Mouse (Mus musculus): ENCODE results near the gene Dap. TPM values are rescaled to one million over a fixed set of nuclear protein-coding genes. Genes with fewer than 3 reads are reported as not detected.

Gene Dap
- polyA plus RNA-seq, 1 experiment = 566 TPM

DNA sequence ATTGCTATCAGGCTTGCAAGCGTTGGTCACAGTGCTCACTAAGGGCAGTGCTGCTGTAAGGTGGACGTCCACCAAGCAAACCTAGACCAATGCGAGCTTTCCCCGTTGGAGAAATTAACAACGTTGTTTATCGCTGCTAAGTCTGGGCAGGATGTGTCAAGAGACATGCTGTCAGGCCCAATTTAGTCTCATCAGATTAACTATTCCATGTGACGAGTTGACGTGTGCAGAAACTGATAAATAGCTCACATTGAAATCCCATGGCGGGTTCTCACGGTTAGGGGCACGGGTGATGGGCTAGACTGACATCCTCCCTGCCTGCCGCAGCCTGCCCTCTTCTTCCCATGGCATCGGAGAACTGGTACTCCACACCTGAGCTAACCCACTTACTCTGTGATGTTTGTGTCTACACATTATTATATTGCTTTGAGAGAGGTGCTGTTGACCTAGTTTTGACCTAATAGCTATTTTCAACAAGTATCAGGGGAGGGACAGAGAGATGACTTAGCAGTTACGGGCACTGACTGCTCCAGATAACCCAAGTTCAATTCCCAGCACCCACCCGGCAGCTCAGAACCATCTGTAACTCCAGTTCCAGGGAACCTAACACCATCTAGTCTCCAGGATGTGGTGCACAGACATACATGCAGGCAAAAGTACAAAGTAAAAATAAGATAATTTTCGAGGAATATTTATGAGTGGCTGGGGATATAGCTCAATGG is 28.6 kb downstream of the Dap start:
- Histone ChIP-seq H3K79me2 (ENCODE audit: control insufficient read depth, insufficient read depth) (peaks cover 99% of the 10 kb centered on the region), H3K4me3 (ENCODE audit: insufficient read depth, poor library complexity, severe bottlenecking) (no peak overlapping the region), H3K79me3 (ENCODE audit: low read depth) (peaks cover 67% of the 10 kb centered on the region), H3ac (ENCODE audit: control insufficient read depth, insufficient read length, low read depth) (no peak overlapping the region), H3K27me3 (ENCODE audit: control insufficient read depth, insufficient read depth, insufficient read length) (no peaks in the 10 kb centered on the region), H3K36me3 (ENCODE audit: control insufficient read depth, insufficient read depth) (peaks cover 82% of the 10 kb centered on the region)
- TF ChIP-seq MYOD1 (IDR thresholded peaks at IDR 0.05; ENCODE audit: control insufficient read depth, insufficient read length, low read depth) (no peak), MAX (IDR thresholded peaks at IDR 0.05) (no peak), CTCF (IDR thresholded peaks at IDR 0.05; ENCODE audit: control insufficient read depth, insufficient read depth, insufficient read length) (no peak), CEBPB (IDR thresholded peaks at IDR 0.05; ENCODE audit: low read depth) (no peak), FOSL1 (IDR thresholded peaks at IDR 0.05; ENCODE audit: insufficient read depth, low read length, poor library complexity, severe bottlenecking) (no peak), USF1 (IDR thresholded peaks at IDR 0.05; ENCODE audit: low read depth) (no peak), MYOG (IDR thresholded peaks at IDR 0.05; ENCODE audit: control insufficient read depth, extremely low read depth, insufficient read length) (no peak)

DNA sequence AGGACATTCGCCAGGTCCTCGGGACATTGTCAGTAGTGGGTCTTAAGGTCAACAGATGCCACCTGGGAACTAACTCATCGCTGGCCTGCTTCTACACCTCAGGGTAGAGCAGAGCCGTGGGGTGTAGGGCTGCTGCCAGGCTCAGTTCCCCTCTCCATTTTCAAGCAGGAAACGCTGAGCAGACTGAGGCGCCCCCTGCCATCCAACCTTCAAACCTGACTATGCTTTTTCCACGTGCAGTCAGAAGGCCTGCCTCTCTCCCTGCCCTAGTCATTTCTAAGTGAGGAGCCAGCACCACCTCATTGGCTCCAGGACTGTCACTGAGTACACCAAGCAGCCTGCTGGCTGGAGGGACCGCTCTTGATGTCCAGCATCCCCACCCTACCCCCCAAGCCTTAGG is 29.3 kb downstream of the Dap start:
- TF ChIP-seq USF1 (IDR thresholded peaks at IDR 0.05; ENCODE audit: low read depth) (no peak), CTCF (IDR thresholded peaks at IDR 0.05; ENCODE audit: control insufficient read depth, insufficient read depth, insufficient read length) (no peak), MAX (IDR thresholded peaks at IDR 0.05) (no peak), CEBPB (IDR thresholded peaks at IDR 0.05; ENCODE audit: low read depth) (no peak), MYOD1 (IDR thresholded peaks at IDR 0.05; ENCODE audit: control insufficient read depth, insufficient read length, low read depth) (no peak), FOSL1 (IDR thresholded peaks at IDR 0.05; ENCODE audit: insufficient read depth, low read length, poor library complexity, severe bottlenecking) (no peak), MYOG (IDR thresholded peaks at IDR 0.05; ENCODE audit: control insufficient read depth, extremely low read depth, insufficient read length) (no peak)
- H3K36me3 ChIP-seq (ENCODE audit: control insufficient read depth, insufficient read depth) = peaks cover 82% of the 10 kb centered on the region

DNA sequence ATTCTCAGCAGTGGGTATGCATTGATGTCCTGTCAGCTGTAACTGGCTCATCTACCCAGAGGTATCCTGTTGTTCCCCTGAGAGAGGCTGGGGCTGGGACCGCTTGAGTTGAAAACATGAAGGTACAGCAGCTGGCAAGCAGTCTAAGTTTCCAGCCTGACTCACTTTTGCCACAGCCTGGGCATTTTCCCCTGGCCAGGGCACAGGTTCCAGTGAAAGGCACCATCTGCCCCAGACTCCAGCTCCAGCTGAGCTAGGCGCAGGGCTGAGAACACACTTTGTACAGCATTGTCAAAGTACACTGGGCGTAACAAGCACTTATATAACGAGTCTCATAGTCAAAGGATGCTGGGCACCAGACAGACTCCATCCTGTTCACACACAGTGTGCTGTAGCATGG is 29.8 kb downstream of the Dap start:
- Histone ChIP-seq H3K4me3 (ENCODE audit: insufficient read depth, poor library complexity, severe bottlenecking) (no peak overlapping the region), H3K27me3 (ENCODE audit: control insufficient read depth, insufficient read depth, insufficient read length) (no peaks in the 10 kb centered on the region), H3K79me3 (ENCODE audit: low read depth) (peaks cover 64% of the 10 kb centered on the region), H3ac (ENCODE audit: control insufficient read depth, insufficient read length, low read depth) (no peak overlapping the region), H3K36me3 (ENCODE audit: control insufficient read depth, insufficient read depth) (peaks cover 82% of the 10 kb centered on the region), H3K79me2 (ENCODE audit: control insufficient read depth, insufficient read depth) (peaks cover 97% of the 10 kb centered on the region)
- TF ChIP-seq CEBPB (IDR thresholded peaks at IDR 0.05; ENCODE audit: low read depth) (no peak), MAX (IDR thresholded peaks at IDR 0.05) (no peak), FOSL1 (IDR thresholded peaks at IDR 0.05; ENCODE audit: insufficient read depth, low read length, poor library complexity, severe bottlenecking) (no peak), USF1 (IDR thresholded peaks at IDR 0.05; ENCODE audit: low read depth) (no peak), MYOD1 (IDR thresholded peaks at IDR 0.05; ENCODE audit: control insufficient read depth, insufficient read length, low read depth) (no peak), MYOG (IDR thresholded peaks at IDR 0.05; ENCODE audit: control insufficient read depth, extremely low read depth, insufficient read length) (no peak), CTCF (IDR thresholded peaks at IDR 0.05; ENCODE audit: control insufficient read depth, insufficient read depth, insufficient read length) (no peak)

More for the DNA sequence above, 29.3 kb downstream of the Dap start:
- Histone ChIP-seq H3K27me3 (ENCODE audit: control insufficient read depth, insufficient read depth, insufficient read length) (no peaks in the 10 kb centered on the region), H3K79me2 (ENCODE audit: control insufficient read depth, insufficient read depth) (peaks cover 97% of the 10 kb centered on the region), H3K79me3 (ENCODE audit: low read depth) (peaks cover 65% of the 10 kb centered on the region), H3K4me3 (ENCODE audit: insufficient read depth, poor library complexity, severe bottlenecking) (no peak overlapping the region), H3ac (ENCODE audit: control insufficient read depth, insufficient read length, low read depth) (no peak overlapping the region)

DNA sequence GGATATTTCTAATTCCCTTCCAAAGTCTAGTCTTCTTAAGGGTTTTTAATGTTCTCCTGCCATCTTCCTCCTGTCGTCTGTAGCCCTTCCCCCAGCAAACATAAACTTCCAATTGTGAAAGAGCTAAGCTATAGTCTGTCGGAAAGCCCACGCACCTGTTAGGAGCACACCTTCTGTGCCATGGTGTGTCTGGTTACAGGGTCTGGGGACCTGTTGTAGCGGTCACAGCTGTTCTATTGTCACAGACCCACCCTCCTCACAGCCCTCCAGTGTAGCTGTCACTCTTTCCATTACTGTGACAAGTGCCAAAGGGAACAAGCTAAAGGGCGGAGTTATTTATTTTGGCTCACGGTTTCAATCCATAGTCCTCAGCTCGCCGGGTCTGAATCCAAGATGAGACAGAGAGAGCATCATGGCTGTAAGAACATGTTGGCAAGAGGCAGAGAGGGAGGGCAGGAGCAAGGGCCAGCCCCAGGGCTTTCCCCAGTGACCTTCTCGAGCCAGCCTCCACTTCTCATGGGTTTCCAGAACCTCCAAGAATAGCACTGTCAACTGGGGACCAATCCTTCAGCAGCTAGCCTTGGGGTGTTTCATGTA is 30.9 kb downstream of the Dap start:
- TF ChIP-seq FOSL1 (IDR thresholded peaks at IDR 0.05; ENCODE audit: insufficient read depth, low read length, poor library complexity, severe bottlenecking) (no peak), MYOD1 (IDR thresholded peaks at IDR 0.05; ENCODE audit: control insufficient read depth, insufficient read length, low read depth) (no peak), USF1 (IDR thresholded peaks at IDR 0.05; ENCODE audit: low read depth) (no peak), MAX (IDR thresholded peaks at IDR 0.05) (no peak), MYOG (IDR thresholded peaks at IDR 0.05; ENCODE audit: control insufficient read depth, extremely low read depth, insufficient read length) (no peak), CEBPB (IDR thresholded peaks at IDR 0.05; ENCODE audit: low read depth) (no peak), CTCF (IDR thresholded peaks at IDR 0.05; ENCODE audit: control insufficient read depth, insufficient read depth, insufficient read length) (no peak)
- Histone ChIP-seq H3K79me3 (ENCODE audit: low read depth) (peaks cover 58% of the 10 kb centered on the region), H3K79me2 (ENCODE audit: control insufficient read depth, insufficient read depth) (peaks cover 97% of the 10 kb centered on the region), H3K36me3 (ENCODE audit: control insufficient read depth, insufficient read depth) (peaks cover 84% of the 10 kb centered on the region), H3K27me3 (ENCODE audit: control insufficient read depth, insufficient read depth, insufficient read length) (no peaks in the 10 kb centered on the region), H3K4me3 (ENCODE audit: insufficient read depth, poor library complexity, severe bottlenecking) (no peak overlapping the region), H3ac (ENCODE audit: control insufficient read depth, insufficient read length, low read depth) (no peak overlapping the region)

DNA sequence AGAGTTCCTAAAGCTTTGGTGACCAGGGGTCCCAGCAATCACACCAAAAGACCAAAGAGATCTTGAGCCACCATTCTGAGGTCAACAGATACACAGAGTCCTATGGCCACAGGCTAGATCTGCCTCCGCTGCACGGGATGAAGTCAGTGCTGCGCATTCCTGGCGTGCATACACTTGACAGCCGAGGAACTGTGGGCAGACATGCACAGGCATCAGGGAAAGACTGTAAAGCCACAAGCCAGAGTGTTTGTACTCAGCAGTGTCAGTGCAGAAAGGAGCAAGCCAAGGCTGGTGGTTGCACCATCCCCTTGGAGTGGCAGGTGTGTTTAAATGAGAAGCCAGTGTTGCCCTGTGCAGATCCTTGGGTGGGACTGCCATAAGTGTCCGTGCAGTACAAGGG is 31.6 kb downstream of the Dap start:
- H3ac ChIP-seq (ENCODE audit: control insufficient read depth, insufficient read length, low read depth) = no peak overlapping the region
- H3K79me3 ChIP-seq (ENCODE audit: low read depth) = peaks cover 50% of the 10 kb centered on the region
- H3K36me3 ChIP-seq (ENCODE audit: control insufficient read depth, insufficient read depth) = peaks cover 84% of the 10 kb centered on the region
- H3K27me3 ChIP-seq (ENCODE audit: control insufficient read depth, insufficient read depth, insufficient read length) = no peaks in the 10 kb centered on the region
- H3K4me3 ChIP-seq (ENCODE audit: insufficient read depth, poor library complexity, severe bottlenecking) = no peak overlapping the region
- peaks cover 97% of the 10 kb centered on the region for H3K79me2 ChIP-seq (ENCODE audit: control insufficient read depth, insufficient read depth)
- no peak for TF ChIP-seq CEBPB (IDR thresholded peaks at IDR 0.05; ENCODE audit: low read depth)
- no peak for TF ChIP-seq USF1 (IDR thresholded peaks at IDR 0.05; ENCODE audit: low read depth)
- TF ChIP-seq FOSL1 (IDR thresholded peaks at IDR 0.05; ENCODE audit: insufficient read depth, low read length, poor library complexity, severe bottlenecking) = no peak
- TF ChIP-seq MAX (IDR thresholded peaks at IDR 0.05) = no peak
- no peak for TF ChIP-seq MYOG (IDR thresholded peaks at IDR 0.05; ENCODE audit: control insufficient read depth, extremely low read depth, insufficient read length)
- TF ChIP-seq CTCF (IDR thresholded peaks at IDR 0.05; ENCODE audit: control insufficient read depth, insufficient read depth, insufficient read length) = no peak
- no peak for TF ChIP-seq MYOD1 (IDR thresholded peaks at IDR 0.05; ENCODE audit: control insufficient read depth, insufficient read length, low read depth)

All from C2C12 (cell line).